Mouse (Mus musculus): ENCODE data around the gene Rin1.

- TF ChIP-seq CTCF (IDR thresholded peaks at IDR 0.05; ENCODE audit: low read depth): no peak
- TF ChIP-seq EP300 (IDR thresholded peaks at IDR 0.05; ENCODE audit: low read depth): no peak
Measured at GRCm38 (mm10) chr19:5067040-5067799, 16.9 kb downstream of the Rin1 start.
